Mouse (Mus musculus) midbrain, embryonic 13.5 days (tissue): Measurements from ENCODE around the gene St7l. TPM values are rescaled to one million over a fixed set of nuclear protein-coding genes. Genes with fewer than 3 reads are reported as not detected.

Experiments
- ATAC-seq: fragments of 200-750 bp; cut with Nextera tagmentation; 2 replicates; pipeline ENCODE4 v1.8.0; 2017; ENCODE audit warnings: mild to moderate bottlenecking, moderate TSS enrichment, moderate library complexity
- H3K27ac ChIP-seq: fragments of 300-500 bp; sonication (generic); 2 replicates; pipeline ENCODE4 v1.5.1; 2015; ENCODE audit warnings: inconsistent platforms, mild to moderate bottlenecking, moderate library complexity
- H3K27me3 ChIP-seq: fragments of 300-500 bp; sonication (generic); 2 replicates; pipeline ENCODE4 v1.6.1; 2015; ENCODE audit warnings: mild to moderate bottlenecking, inconsistent platforms
- H3K36me3 ChIP-seq: fragments of 300-500 bp; sonication (generic); 2 replicates; pipeline ENCODE4 v1.6.1; 2015; ENCODE audit warnings: mild to moderate bottlenecking, inconsistent platforms
- H3K4me1 ChIP-seq: fragments of 300-500 bp; sonication (generic); replicated peaks from 2 replicates; pipeline ENCODE4 v1.6.1; 2015; ENCODE audit warnings: inconsistent platforms
- H3K4me2 ChIP-seq: fragments of 300-500 bp; sonication (generic); replicated peaks from 2 replicates; pipeline ENCODE4 v1.6.1; 2015; ENCODE audit warnings: moderate library complexity, mild to moderate bottlenecking, inconsistent platforms
- H3K4me3 ChIP-seq: fragments of 300-500 bp; sonication (generic); replicated peaks from 2 replicates; pipeline ENCODE4 v1.5.1; 2015; ENCODE audit warnings: mild to moderate bottlenecking, inconsistent platforms
- H3K9ac ChIP-seq: fragments of 300-500 bp; sonication (generic); replicated peaks from 2 replicates; pipeline ENCODE4 v1.6.1; 2015; ENCODE audit warnings: mild to moderate bottlenecking, inconsistent platforms
- H3K9me3 ChIP-seq: fragments of 300-500 bp; sonication (generic); 2 replicates; pipeline ENCODE4 v1.6.1; 2016; ENCODE audit warnings: mild to moderate bottlenecking, inconsistent platforms
- WGBS: fragments of 180-500 bp; shearing (Covaris S2); methylation state at CpG from one replicate; pipeline ENCODE4 v1.1.7; 2015; 5-methylcytosine and 5-hydroxymethylcytosine counted together
- polyA plus RNA-seq: library from polyadenylated mRNA; unstranded; fragments of >200 nt; fragmentation: Nextera tagmentation; extraction: Ambion mirVana; gene quantifications from 2 replicates; pipeline ENCODE4 v1.2.1, GENCODE M21; 2015

St7l gene
- 35.7 and 38.7 TPM in 2 replicates for polyA plus RNA-seq

- 0% methylated on average over 43 of the region's 43 CpGs for WGBS
Observed at GRCm38 (mm10) chr3:104863786-104864650, at the start of gene St7l, which contains the start of gene Capza1. TSS of gene St7l (plus strand) at chr3:104864005. TSS of gene Capza1 (minus strand) at chr3:104864505.

GRCm38 (mm10) chr3:104814746-104815145 lies 49.1 kb upstream of the St7l start:
- Histone ChIP-seq H3K4me1 (peaks cover 22% of the 10 kb centered on the region), H3K4me2 (no peak overlapping the region), H3K27me3 (no peaks in the 10 kb centered on the region), H3K36me3 (no peaks in the 10 kb centered on the region), H3K27ac (no peak overlapping the region), H3K9ac (no peak overlapping the region), H3K9me3 (no peaks in the 10 kb centered on the region), H3K4me3 (no peak overlapping the region)
- ATAC-seq = no peak
- WGBS = 97% methylated on average over 1 of the region's 1 CpGs

More at GRCm38 (mm10) chr3:104863786-104864650, at the start of gene St7l, which contains the start of gene Capza1:
- Histone ChIP-seq H3K27me3 (no peaks in the 10 kb centered on the region), H3K4me2 (peak within 1 kb of the TSS; percentile 85), H3K4me3 (peak within 1 kb of the TSS; percentile 93), H3K27ac (peak within 1 kb of the TSS; percentile 95), H3K9ac (peak within 1 kb of the TSS; percentile 93), H3K9me3 (no peaks in the 10 kb centered on the region), H3K4me1 (peaks cover 38% of the 10 kb centered on the region), H3K36me3 (peaks cover 5% of the 10 kb centered on the region; the same call in 1 of the 2 replicates)
- ATAC-seq = peak; percentile 98

DNA sequence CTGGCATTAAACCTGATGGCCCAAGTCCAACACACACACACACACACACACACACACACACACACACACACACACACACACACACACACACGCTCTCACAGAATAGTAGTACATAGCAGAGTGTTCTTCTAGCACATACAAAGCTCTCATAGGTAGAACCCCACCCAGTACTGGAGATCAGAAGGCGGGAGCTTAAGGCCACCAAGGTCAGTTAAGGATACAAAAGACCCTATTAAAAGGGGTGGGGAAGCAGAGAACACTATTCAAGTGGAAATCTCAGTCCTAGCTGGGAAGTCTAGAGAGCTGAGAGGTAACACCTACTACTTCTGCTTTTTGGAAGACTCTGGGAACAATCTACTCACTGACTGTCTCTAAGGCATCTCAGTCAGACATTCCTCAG lies 48.5 kb upstream of the St7l start:
- ATAC-seq = no peak
- H3K9me3 ChIP-seq = no peaks in the 10 kb centered on the region
- no peaks in the 10 kb centered on the region for H3K27me3 ChIP-seq
- H3K36me3 ChIP-seq = no peaks in the 10 kb centered on the region
- H3K4me2 ChIP-seq = no peak overlapping the region
- no peak overlapping the region for H3K4me3 ChIP-seq
- peaks cover 22% of the 10 kb centered on the region for H3K4me1 ChIP-seq
- no peak overlapping the region for H3K27ac ChIP-seq
- WGBS = 76% methylated on average over 2 of the region's 2 CpGs
- H3K9ac ChIP-seq = no peak overlapping the region

DNA sequence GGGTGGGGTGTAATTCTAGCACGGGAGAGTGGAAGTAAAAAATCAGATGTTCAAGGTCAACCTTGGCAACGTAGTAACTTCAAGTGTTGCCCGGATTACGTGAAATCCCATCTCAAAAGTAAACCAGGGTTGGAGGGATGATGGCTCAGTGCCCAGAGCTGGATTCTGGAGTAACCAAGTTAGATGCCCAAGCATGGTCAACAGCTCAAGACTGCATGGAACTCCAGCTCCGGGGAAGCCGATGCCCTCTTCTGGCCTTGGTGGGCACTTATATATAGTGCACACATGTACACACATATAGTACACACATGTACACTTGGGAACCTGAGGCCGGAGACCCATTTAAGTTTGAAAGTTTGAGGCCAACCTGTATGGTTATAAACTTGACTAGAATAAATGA lies 47.7 kb upstream of the St7l start:
- H3K9me3 ChIP-seq = no peaks in the 10 kb centered on the region
- H3K27me3 ChIP-seq = no peaks in the 10 kb centered on the region
- no peak for ATAC-seq
- H3K27ac ChIP-seq = no peak overlapping the region
- peaks cover 22% of the 10 kb centered on the region for H3K4me1 ChIP-seq
- no peak overlapping the region for H3K4me2 ChIP-seq
- no peak overlapping the region for H3K9ac ChIP-seq
- H3K4me3 ChIP-seq = no peak overlapping the region
- peaks cover 1% of the 10 kb centered on the region; the same call in 1 of the 2 replicates for H3K36me3 ChIP-seq
- 97% methylated on average over 7 of the region's 7 CpGs for WGBS

- H3K4me3 ChIP-seq = peak overlapping the region; percentile 70
- no peaks in the 10 kb centered on the region for H3K27me3 ChIP-seq
- peak overlapping the region; percentile 100 for H3K4me2 ChIP-seq
- peak; percentile 90 for ATAC-seq
- H3K9ac ChIP-seq = peak overlapping the region; percentile 85
- H3K36me3 ChIP-seq = peaks cover 9% of the 10 kb centered on the region
- no peaks in the 10 kb centered on the region for H3K9me3 ChIP-seq
- under 1% methylated on average over 45 of the region's 46 CpGs for WGBS
- peaks cover 22% of the 10 kb centered on the region for H3K4me1 ChIP-seq
- no peak overlapping the region for H3K27ac ChIP-seq
Observed at GRCm38 (mm10) chr3:104817481-104817990, 46.3 kb upstream of the St7l start.

GRCm38 (mm10) chr3:104817991-104818748 lies 45.6 kb upstream of the St7l start, which contains the start of gene Mov10:
TSS of gene Mov10 (minus strand) at chr3:104818563.
- Histone ChIP-seq H3K4me3 (peak within 1 kb of the TSS; percentile 70), H3K9ac (peak within 1 kb of the TSS; percentile 85), H3K27me3 (no peaks in the 10 kb centered on the region), H3K27ac (no peak within 1 kb of the TSS), H3K9me3 (no peaks in the 10 kb centered on the region), H3K4me2 (peak within 1 kb of the TSS; percentile 100), H3K36me3 (peaks cover 11% of the 10 kb centered on the region), H3K4me1 (peaks cover 22% of the 10 kb centered on the region)
- under 1% methylated on average over 40 of the region's 40 CpGs for WGBS
- peak; percentile 82 for ATAC-seq

DNA sequence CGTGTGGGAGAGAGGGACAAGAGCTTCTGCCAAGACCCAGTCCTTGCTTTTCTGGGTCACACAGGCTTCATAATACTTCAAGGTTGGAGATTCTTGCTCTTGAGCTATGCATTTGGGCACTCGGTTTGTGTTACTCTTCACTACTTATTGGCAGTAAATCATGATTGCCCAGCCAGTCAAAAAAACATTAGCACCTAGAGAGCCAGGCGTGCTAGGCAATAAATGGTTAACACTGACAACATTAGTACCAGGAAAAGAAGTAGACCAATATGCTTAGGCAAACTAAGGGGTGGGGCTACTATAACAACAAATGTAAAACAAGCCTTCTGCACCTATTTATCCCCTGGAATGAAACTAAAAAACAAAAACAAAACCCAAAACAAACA lies 45.1 kb upstream of the St7l start:
- H3K4me2 ChIP-seq = peak overlapping the region; percentile 100
- no peaks in the 10 kb centered on the region for H3K27me3 ChIP-seq
- H3K9me3 ChIP-seq = no peaks in the 10 kb centered on the region
- WGBS = 5% methylated on average over 3 of the region's 3 CpGs
- peaks cover 11% of the 10 kb centered on the region for H3K36me3 ChIP-seq
- no peak for ATAC-seq
- H3K4me1 ChIP-seq = peaks cover 22% of the 10 kb centered on the region
- no peak overlapping the region; the same call in 1 of the 2 replicates for H3K9ac ChIP-seq
- peak overlapping the region; percentile 70 for H3K4me3 ChIP-seq
- H3K27ac ChIP-seq = no peak overlapping the region

GRCm38 (mm10) chr3:104820426-104820825 lies 43.4 kb upstream of the St7l start:
- ATAC-seq = no peak
- WGBS = 39% methylated on average over 1 of the region's 1 CpGs
- Histone ChIP-seq H3K4me2 (no peak overlapping the region), H3K27ac (no peak overlapping the region), H3K4me3 (no peak overlapping the region), H3K9ac (no peak overlapping the region), H3K9me3 (no peaks in the 10 kb centered on the region), H3K36me3 (peaks cover 15% of the 10 kb centered on the region), H3K4me1 (peaks cover 22% of the 10 kb centered on the region), H3K27me3 (no peaks in the 10 kb centered on the region)

DNA sequence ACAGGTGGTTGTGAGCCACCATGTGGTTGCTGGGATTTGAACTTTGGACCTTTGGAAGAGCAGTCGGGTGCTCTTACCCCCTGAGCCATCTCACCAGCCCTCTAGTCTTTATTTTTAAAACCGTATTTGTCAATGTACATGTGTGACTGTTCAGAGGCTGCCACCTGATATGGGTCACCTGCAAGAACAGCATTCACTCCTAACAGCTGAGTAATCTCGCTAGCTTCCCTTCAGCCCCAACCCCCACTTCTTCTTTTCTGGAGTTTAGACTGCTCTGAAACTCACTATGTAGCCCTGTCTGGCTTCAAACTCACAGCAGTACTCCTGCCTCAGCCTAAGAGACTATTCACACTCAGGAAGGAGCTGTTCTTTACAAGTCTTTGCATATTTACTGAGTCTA lies 41.4 kb upstream of the St7l start:
- H3K4me1 ChIP-seq = peaks cover 14% of the 10 kb centered on the region
- 88% methylated on average over 3 of the region's 3 CpGs for WGBS
- ATAC-seq = no peak

DNA sequence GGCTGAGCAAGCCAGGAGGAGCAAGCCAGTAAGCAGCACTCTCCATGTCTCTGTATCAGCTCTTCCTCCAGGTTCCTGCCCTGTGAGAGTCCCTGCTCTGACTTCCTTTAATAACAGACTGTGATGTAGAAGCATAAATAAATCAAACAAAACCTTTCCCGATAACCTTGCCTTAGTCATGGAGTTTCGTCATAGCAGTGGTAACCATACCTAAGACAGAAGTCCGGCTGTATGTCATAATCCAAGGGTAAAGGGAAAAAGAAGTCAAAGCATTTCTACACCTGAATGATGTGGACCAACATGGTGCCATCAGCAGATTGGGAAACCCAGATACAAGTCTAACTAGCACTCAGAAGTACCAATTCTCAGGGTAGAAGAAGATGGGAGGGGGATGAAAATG lies 28.0 kb upstream of the St7l start:
- Histone ChIP-seq H3K9me3 (no peaks in the 10 kb centered on the region), H3K36me3 (peaks cover 56% of the 10 kb centered on the region), H3K4me2 (no peak overlapping the region), H3K4me3 (no peak overlapping the region), H3K27me3 (no peaks in the 10 kb centered on the region), H3K4me1 (no peaks in the 10 kb centered on the region), H3K9ac (no peak overlapping the region), H3K27ac (no peak overlapping the region)
- ATAC-seq = no peak
- over 99% methylated on average over 3 of the region's 3 CpGs for WGBS

More for the DNA sequence above, 41.4 kb upstream of the St7l start:
- no peak overlapping the region for H3K9ac ChIP-seq
- no peak overlapping the region for H3K4me2 ChIP-seq
- H3K27me3 ChIP-seq = no peaks in the 10 kb centered on the region
- peaks cover 30% of the 10 kb centered on the region for H3K36me3 ChIP-seq
- no peak overlapping the region for H3K27ac ChIP-seq
- no peak overlapping the region for H3K4me3 ChIP-seq
- no peaks in the 10 kb centered on the region for H3K9me3 ChIP-seq

- WGBS = 97% methylated on average over 5 of the region's 5 CpGs
- no peak for ATAC-seq
- H3K36me3 ChIP-seq = peaks cover 53% of the 10 kb centered on the region
Observed at GRCm38 (mm10) chr3:104841049-104841448, 22.8 kb upstream of the St7l start.

DNA sequence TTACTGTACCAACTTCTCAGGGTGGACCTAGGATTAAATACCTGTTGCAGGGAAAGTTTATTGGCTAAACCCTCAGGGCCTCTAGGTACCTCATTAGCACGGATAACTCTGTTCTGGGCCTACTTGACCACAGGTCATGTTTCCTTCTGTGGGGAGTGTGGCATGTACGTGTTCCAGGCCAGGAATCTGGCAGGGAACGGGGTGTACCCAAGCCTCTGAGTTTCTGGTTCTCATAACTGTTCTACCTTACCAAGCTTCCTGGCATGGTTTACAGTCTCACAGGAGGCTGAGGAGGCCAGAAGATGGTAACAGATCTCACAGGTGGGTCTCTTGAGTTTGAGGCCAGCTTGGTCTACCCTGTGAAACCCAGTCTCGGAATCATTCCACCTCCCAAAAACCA lies 17.2 kb upstream of the St7l start:
- H3K27ac ChIP-seq = no peak overlapping the region
- peaks cover 29% of the 10 kb centered on the region for H3K36me3 ChIP-seq
- no peak overlapping the region for H3K9ac ChIP-seq
- no peak for ATAC-seq
- H3K9me3 ChIP-seq = no peaks in the 10 kb centered on the region
- H3K4me1 ChIP-seq = no peaks in the 10 kb centered on the region
- H3K4me3 ChIP-seq = no peak overlapping the region
- 96% methylated on average over 4 of the region's 4 CpGs for WGBS
- no peaks in the 10 kb centered on the region for H3K27me3 ChIP-seq
- H3K4me2 ChIP-seq = no peak overlapping the region

More at GRCm38 (mm10) chr3:104841049-104841448, 22.8 kb upstream of the St7l start:
- no peaks in the 10 kb centered on the region for H3K9me3 ChIP-seq
- H3K4me3 ChIP-seq = no peak overlapping the region
- no peak overlapping the region for H3K9ac ChIP-seq
- H3K27me3 ChIP-seq = no peaks in the 10 kb centered on the region
- H3K4me1 ChIP-seq = no peaks in the 10 kb centered on the region
- no peak overlapping the region for H3K27ac ChIP-seq
- no peak overlapping the region for H3K4me2 ChIP-seq
